Mouse (Mus musculus) testis, adult 2 months (tissue): Measurements from ENCODE around the gene Castor1. TPM values are rescaled to one million over a fixed set of nuclear protein-coding genes. Genes with fewer than 3 reads are reported as not detected.

Source experiments
- H3K27ac ChIP-seq: fragments of 200-500 bp; 2 replicates; pipeline ENCODE4 v1.5.1; 2012; ENCODE audit warnings: low read depth, low read length; ENCODE audit not compliant: control insufficient read depth, insufficient read depth
- H3K27me3 ChIP-seq: fragments of 200-500 bp; 2 replicates; pipeline ENCODE4 v1.6.1; 2012; ENCODE audit warnings: mild to moderate bottlenecking, low read length, moderate library complexity; ENCODE audit not compliant: control insufficient read depth, insufficient read depth
- H3K36me3 ChIP-seq: fragments of 200-500 bp; 2 replicates; pipeline ENCODE4 v1.6.1; 2012; ENCODE audit warnings: mild to moderate bottlenecking, low read length; ENCODE audit not compliant: control insufficient read depth, insufficient read depth
- H3K4me1 ChIP-seq: fragments of 200-500 bp; 2 replicates; pipeline ENCODE4 v1.6.1; 2012; ENCODE audit warnings: low read length; ENCODE audit not compliant: control insufficient read depth, insufficient read depth
- H3K4me3 ChIP-seq: fragments of 200-500 bp; 2 replicates; pipeline ENCODE4 v1.5.1; 2012; ENCODE audit warnings: low read depth, mild to moderate bottlenecking, low read length, moderate library complexity, mixed read lengths; ENCODE audit not compliant: control insufficient read depth
- CTCF ChIP-seq: fragments of 200-500 bp; IDR thresholded peaks from 2 replicates; pipeline ENCODE4 v1.5.1; 2012; ENCODE audit warnings: low read depth, mild to moderate bottlenecking, inconsistent platforms, low read length, moderate library complexity; ENCODE audit not compliant: control insufficient read depth, insufficient read depth, insufficient replicate concordance
- POLR2A ChIP-seq: fragments of 200-500 bp; IDR thresholded peaks from 2 replicates; pipeline ENCODE4 v1.6.1; 2012; ENCODE audit warnings: low read depth, mild to moderate bottlenecking, inconsistent platforms, low read length, moderate library complexity; ENCODE audit not compliant: control insufficient read depth
- polyA plus RNA-seq: library from polyadenylated mRNA; depleted of rRNA; stranded (reverse); fragments of >200 nt; gene quantifications from 2 replicates; pipeline ENCODE4 v1.2.3, GENCODE M21; 2012

The Castor1 gene
- polyA plus RNA-seq, 1 experiment, result 7.6 TPM

- no peak overlapping the region for H3K4me3 ChIP-seq
- no peak overlapping the region for H3K27ac ChIP-seq
These were observed 5.6 kb downstream of the Castor1 start for GRCm38 (mm10) chr11:4223393-4224188.

GRCm38 (mm10) chr11:4224223-4224622 is 6.2 kb downstream of the Castor1 start:
- peaks cover 8% of the 10 kb centered on the region for H3K4me1 ChIP-seq
- no peaks in the 10 kb centered on the region for H3K36me3 ChIP-seq
- no peak overlapping the region for H3K4me3 ChIP-seq
- TF ChIP-seq CTCF (no peak), POLR2A (no peak)
- H3K27ac ChIP-seq, result no peak overlapping the region
- no peaks in the 10 kb centered on the region for H3K27me3 ChIP-seq

More at GRCm38 (mm10) chr11:4223393-4224188, 5.6 kb downstream of the Castor1 start:
- Histone ChIP-seq H3K36me3 (no peaks in the 10 kb centered on the region), H3K27me3 (no peaks in the 10 kb centered on the region), H3K4me1 (peaks cover 8% of the 10 kb centered on the region)
- TF ChIP-seq CTCF (no peak), POLR2A (no peak)

DNA sequence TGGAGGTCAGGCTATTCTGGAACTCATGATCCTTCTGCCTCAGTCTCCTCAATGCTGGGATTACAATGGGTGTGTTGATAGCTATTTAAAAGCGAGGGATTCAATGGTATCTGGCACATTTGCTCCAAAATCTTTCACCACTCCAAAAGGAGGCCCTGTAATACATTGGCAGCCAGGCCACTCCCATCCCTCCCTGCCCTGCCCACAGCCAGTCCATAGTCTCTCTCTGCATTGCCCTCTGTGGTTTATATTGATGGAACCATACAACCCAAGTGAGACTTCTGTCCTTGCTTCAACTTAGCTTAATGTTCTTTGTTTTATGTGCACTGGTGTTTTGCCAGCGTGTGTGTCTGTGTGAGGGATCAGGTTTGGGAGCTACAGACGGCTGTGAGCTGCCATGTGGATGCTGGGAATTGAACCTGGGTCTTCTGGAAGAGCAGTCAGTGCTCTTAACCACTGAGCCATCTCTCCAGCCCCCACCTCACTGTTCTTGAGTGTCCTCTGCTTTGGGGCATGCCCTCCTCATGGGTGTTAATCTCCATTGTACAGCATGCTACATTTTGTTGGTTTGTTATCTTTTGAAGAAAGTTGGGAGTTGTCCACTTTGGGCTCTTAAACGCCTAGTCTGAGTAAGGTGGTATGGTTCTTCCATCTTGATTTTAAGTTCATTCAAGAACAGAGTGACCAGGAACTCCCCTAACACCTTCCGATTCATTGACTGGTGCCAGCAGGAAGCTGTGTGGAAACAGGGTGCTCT is 8.7 kb downstream of the Castor1 start:
- Histone ChIP-seq H3K36me3 (no peaks in the 10 kb centered on the region), H3K27me3 (no peaks in the 10 kb centered on the region), H3K4me1 (peaks cover 5% of the 10 kb centered on the region), H3K4me3 (no peak overlapping the region), H3K27ac (no peak overlapping the region)
- TF ChIP-seq CTCF (no peak), POLR2A (no peak)

- peaks cover 5% of the 10 kb centered on the region for H3K4me1 ChIP-seq
- H3K27ac ChIP-seq, result no peak overlapping the region
- no peaks in the 10 kb centered on the region for H3K27me3 ChIP-seq
- no peak overlapping the region for H3K4me3 ChIP-seq
- TF ChIP-seq POLR2A, result no peak
- H3K36me3 ChIP-seq, result no peaks in the 10 kb centered on the region
These were observed 10.4 kb downstream of the Castor1 start for GRCm38 (mm10) chr11:4228463-4228862.

- Histone ChIP-seq H3K27me3 (no peaks in the 10 kb centered on the region), H3K27ac (no peak overlapping the region), H3K36me3 (no peaks in the 10 kb centered on the region), H3K4me1 (peaks cover 5% of the 10 kb centered on the region), H3K4me3 (no peak overlapping the region; the same call in 1 of the 2 replicates)
- TF ChIP-seq POLR2A (no peak; the same call in 1 of the 2 replicates), CTCF (no peak)
These were observed 11.8 kb downstream of the Castor1 start for GRCm38 (mm10) chr11:4229841-4230240.

DNA sequence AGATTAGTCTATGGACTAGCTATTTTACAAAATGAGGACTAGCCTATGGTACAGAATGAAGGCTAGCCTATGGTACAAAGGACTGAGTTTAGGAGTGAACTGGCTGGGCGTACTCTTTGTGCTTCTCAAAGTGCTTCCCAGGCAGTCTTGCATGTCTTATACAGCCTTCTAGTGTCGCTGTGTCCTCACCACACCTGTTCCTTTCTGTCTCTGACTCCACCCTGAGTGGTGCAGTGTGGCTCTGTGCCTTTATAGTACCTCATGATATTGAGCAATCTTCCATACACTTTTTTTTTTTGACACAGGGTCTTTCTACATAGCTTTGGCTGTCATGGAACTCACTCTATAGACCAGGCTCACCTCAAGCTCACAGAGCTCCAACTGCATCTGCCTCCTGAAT is 13.4 kb downstream of the Castor1 start:
- peaks cover 8% of the 10 kb centered on the region for H3K4me1 ChIP-seq
- peak overlapping the region; percentile 7; the same call in 1 of the 2 replicates for H3K4me3 ChIP-seq
- TF ChIP-seq POLR2A, result no peak
- no peak for TF ChIP-seq CTCF
- no peaks in the 10 kb centered on the region for H3K27me3 ChIP-seq
- no peak overlapping the region for H3K27ac ChIP-seq
- H3K36me3 ChIP-seq, result no peaks in the 10 kb centered on the region

- Histone ChIP-seq H3K27me3 (no peaks in the 10 kb centered on the region), H3K4me1 (peaks cover 8% of the 10 kb centered on the region), H3K36me3 (no peaks in the 10 kb centered on the region), H3K27ac (no peak overlapping the region), H3K4me3 (no peak overlapping the region)
- TF ChIP-seq CTCF (no peak), POLR2A (no peak)
These were observed 14.6 kb downstream of the Castor1 start for GRCm38 (mm10) chr11:4232644-4233043.
